Mouse (Mus musculus): ENCODE data around the gene Dlx1. TPM values are rescaled to one million over a fixed set of nuclear protein-coding genes. Genes with fewer than 3 reads are reported as not detected.

The Dlx1 gene
- polyA plus RNA-seq, 1 experiment from 2014 or later = 207 TPM

DNA sequence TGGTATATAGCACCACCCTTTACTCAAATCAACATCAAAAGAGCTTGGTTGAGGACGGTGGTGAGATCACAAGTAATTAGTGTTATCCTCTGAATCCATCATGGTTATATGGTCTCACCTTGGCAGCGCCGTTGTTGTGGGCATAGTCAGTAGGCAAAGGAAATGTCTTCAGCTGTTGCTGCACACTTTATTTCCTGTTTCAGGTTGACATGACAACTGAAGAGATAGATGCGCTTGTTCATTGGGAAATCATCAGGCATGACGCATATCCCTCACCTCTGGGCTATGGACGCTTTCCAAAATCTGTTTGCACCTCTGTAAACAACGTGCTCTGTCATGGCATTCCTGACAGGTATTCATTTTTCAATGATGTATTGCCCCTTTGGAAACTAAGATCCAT lies 16.7 kb upstream of the Dlx1 start:
- no peak overlapping the region for H3K4me2 ChIP-seq
- H3K4me3 ChIP-seq (replicated peaks) = no peak overlapping the region
- H3K27ac ChIP-seq = 0 out of 2 replicates have a peak overlapping the region, but pooled peaks have one; percentile 26
- ATAC-seq (ENCODE audit: low FRiP score) = no peak
- 90% methylated on average over 7 of the region's 7 CpGs for WGBS
- H3K9ac ChIP-seq = no peak overlapping the region
- no peaks in the 10 kb centered on the region for H3K9me3 ChIP-seq
- H3K36me3 ChIP-seq (replicated peaks) = no peaks in the 10 kb centered on the region
- no peaks in the 10 kb centered on the region for H3K27me3 ChIP-seq
- peaks cover 8% of the 10 kb centered on the region for H3K4me1 ChIP-seq

DNA sequence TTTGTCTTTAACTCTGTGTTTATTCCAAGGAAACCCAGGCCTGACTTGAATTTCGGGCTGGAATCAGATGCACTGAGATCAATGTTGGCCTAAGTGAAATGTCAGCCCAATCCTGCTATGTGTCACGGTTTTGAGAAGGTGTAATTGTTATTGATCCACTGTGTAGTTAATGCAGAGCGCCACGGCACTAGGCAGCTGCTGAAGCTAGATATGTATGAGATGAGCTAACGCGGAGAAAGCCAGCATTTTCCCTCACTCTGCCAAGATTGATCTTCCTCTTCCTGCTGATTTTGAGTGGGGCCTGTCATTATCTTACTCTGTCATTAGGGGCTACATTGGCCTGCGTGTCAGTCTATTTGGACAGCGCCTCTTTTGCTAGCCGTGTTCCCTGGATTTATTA lies 15.6 kb upstream of the Dlx1 start:
- Histone ChIP-seq H3K27ac (peak overlapping the region; percentile 51), H3K4me1 (peaks cover 14% of the 10 kb centered on the region), H3K4me3 (replicated peaks) (no peak overlapping the region), H3K9ac (no peak overlapping the region), H3K27me3 (no peaks in the 10 kb centered on the region), H3K9me3 (no peaks in the 10 kb centered on the region), H3K36me3 (replicated peaks) (no peaks in the 10 kb centered on the region), H3K4me2 (no peak overlapping the region)
- WGBS = 67% methylated on average over 9 of the region's 9 CpGs
- peak; percentile 67 for ATAC-seq (ENCODE audit: low FRiP score)

DNA sequence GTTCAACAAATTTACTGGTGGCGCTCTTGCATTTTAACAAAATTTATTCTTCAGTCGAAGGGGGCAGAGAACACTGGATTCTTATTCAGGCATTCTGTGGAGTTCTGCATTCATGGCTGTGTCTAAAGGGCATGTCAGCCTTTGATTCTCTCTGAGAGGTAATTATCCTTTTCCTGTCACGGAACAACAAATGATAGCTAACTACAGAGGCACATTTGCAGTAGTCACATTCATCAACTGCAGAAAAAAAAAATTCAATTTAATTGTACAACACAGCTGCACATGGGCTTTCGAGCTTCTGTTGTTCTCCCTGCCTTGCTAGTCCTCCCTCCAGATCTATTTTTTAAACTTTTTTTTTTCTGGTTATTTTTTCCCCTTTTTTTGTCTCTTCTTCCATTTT lies 10.9 kb upstream of the Dlx1 start:
- H3K36me3 ChIP-seq (replicated peaks) = no peaks in the 10 kb centered on the region
- H3K9me3 ChIP-seq = no peaks in the 10 kb centered on the region
- H3K4me3 ChIP-seq (replicated peaks) = no peak overlapping the region
- peaks cover 20% of the 10 kb centered on the region for H3K27me3 ChIP-seq
- peak overlapping the region; percentile 83 for H3K27ac ChIP-seq
- WGBS = 5% methylated on average over 4 of the region's 4 CpGs
- H3K9ac ChIP-seq = no peak overlapping the region
- ATAC-seq (ENCODE audit: low FRiP score) = peak; percentile 76
- H3K4me2 ChIP-seq = peak overlapping the region; percentile 3; the same call in 1 of the 2 replicates
- peaks cover 25% of the 10 kb centered on the region for H3K4me1 ChIP-seq

DNA sequence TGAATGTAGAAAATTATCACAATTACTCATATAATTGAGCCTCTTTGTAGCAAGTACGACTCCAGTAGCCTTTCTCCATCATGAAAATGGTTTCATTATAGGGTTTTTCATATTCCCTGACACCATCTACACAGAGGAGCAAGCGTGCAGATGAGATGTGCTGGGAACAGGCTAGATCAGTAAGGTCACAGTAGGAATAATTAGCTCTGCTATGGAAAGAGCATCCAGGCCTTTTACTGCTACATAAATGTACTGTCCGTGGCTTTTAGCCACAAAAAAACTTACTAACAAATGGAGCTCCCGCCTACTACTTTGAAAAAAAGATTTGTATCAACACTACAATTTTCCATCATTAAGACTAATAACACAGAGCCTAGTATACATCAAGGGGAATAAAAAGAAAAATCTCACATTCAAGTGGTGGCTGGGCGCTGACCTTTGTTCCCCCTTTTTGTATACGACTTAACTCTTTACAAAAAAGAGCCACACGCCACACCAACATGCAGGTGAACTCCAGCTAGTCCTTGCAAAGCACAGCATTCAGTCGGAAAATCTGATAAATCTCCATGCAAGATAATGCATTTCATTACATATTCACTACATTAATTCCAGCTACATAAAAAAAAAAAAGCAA lies 10.3 kb upstream of the Dlx1 start:
- peak overlapping the region; percentile 83 for H3K27ac ChIP-seq
- no peaks in the 10 kb centered on the region for H3K9me3 ChIP-seq
- peaks cover 25% of the 10 kb centered on the region for H3K4me1 ChIP-seq
- WGBS = 12% methylated on average over 8 of the region's 8 CpGs
- no peaks in the 10 kb centered on the region for H3K36me3 ChIP-seq (replicated peaks)
- H3K4me3 ChIP-seq (replicated peaks) = no peak overlapping the region
- ATAC-seq (ENCODE audit: low FRiP score) = peak; percentile 87
- no peak overlapping the region for H3K9ac ChIP-seq
- peak overlapping the region; percentile 19; the same call in 1 of the 2 replicates for H3K4me2 ChIP-seq
- H3K27me3 ChIP-seq = peaks cover 22% of the 10 kb centered on the region

DNA sequence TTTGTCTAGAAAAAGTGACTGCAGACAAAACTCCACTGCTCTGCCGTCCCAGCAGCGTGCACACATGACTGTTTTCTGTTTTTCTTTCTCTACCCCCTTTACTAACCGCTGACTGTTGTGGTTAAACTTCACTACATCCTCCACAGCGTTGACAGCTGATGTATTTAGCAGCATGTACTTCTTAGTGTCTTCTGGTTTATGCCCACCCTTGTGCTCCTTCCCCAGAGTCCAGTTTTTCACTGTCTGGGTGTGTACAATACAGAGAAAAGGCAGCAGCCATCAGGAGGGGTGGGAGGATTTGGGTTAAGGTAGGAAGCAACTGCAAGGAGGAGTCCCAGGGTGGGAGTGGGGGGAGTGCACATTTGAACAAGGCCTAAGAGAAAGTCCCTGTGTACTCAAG lies 5.0 kb upstream of the Dlx1 start:
- no peak overlapping the region for H3K9ac ChIP-seq
- peaks cover 71% of the 10 kb centered on the region for H3K27me3 ChIP-seq
- H3K4me3 ChIP-seq (replicated peaks) = no peak overlapping the region
- no peak for ATAC-seq (ENCODE audit: low FRiP score)
- no peak overlapping the region for H3K4me2 ChIP-seq
- no peak overlapping the region for H3K27ac ChIP-seq
- no peaks in the 10 kb centered on the region for H3K36me3 ChIP-seq (replicated peaks)
- H3K9me3 ChIP-seq = no peaks in the 10 kb centered on the region
- H3K4me1 ChIP-seq = peaks cover 12% of the 10 kb centered on the region
- WGBS = 73% methylated on average over 4 of the region's 4 CpGs

DNA sequence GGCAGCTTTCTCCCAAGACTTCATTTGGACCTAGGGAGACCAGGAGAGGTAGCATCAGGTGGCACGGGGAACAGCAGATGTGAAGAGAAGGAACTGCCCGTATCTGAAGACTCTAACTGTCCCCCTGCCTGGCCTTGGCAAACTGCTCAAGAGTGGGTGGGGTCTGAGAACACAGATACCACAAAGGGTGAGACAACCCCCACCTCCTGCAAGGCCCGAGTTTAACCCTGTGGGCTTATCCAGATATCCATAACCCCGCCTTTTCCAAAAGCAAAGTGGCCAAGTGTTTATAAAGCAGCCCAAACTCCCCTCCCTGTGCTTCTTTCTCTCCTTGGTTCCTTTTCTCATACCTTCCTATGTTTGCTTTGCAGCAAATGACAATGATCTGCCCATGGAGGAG lies 4.5 kb upstream of the Dlx1 start:
- Histone ChIP-seq H3K4me2 (peak overlapping the region; percentile 25), H3K4me1 (peaks cover 11% of the 10 kb centered on the region), H3K4me3 (replicated peaks) (no peak overlapping the region), H3K9me3 (no peaks in the 10 kb centered on the region), H3K27me3 (peaks cover 75% of the 10 kb centered on the region), H3K36me3 (replicated peaks) (no peaks in the 10 kb centered on the region), H3K9ac (no peak overlapping the region), H3K27ac (no peak overlapping the region)
- 47% methylated on average over 4 of the region's 4 CpGs for WGBS
- ATAC-seq (ENCODE audit: low FRiP score) = no peak

DNA sequence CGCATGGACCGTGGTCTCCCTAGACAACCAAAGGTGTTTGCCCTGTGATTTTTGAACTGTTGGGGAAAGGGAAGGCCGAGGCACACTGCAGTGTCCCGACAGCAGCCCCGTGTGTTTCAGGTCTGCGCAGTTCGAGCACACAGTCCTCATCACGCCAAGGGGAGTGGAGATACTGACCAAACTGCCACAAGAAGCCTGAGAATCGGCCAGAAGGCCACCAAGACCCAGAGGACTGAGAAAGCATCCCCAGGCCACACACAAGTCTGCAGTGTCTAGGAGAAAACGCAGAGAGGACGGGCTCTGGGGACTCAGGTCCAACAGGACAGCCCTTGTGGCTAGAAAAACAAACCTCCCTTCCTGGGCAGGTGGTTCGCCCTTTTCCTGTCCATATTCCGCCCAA lies 3.1 kb upstream of the Dlx1 start:
- H3K4me1 ChIP-seq = peaks cover 18% of the 10 kb centered on the region
- ATAC-seq (ENCODE audit: low FRiP score) = no peak
- H3K27me3 ChIP-seq = peaks cover 87% of the 10 kb centered on the region
- no peaks in the 10 kb centered on the region for H3K9me3 ChIP-seq
- H3K4me3 ChIP-seq (replicated peaks) = peak overlapping the region; percentile 49
- H3K9ac ChIP-seq = peak overlapping the region; percentile 38; the same call in 1 of the 2 replicates
- no peaks in the 10 kb centered on the region for H3K36me3 ChIP-seq (replicated peaks)
- peak overlapping the region; percentile 65; the same call in 1 of the 2 replicates for H3K27ac ChIP-seq
- WGBS = 18% methylated on average over 13 of the region's 13 CpGs
- H3K4me2 ChIP-seq = peak overlapping the region; percentile 61

DNA sequence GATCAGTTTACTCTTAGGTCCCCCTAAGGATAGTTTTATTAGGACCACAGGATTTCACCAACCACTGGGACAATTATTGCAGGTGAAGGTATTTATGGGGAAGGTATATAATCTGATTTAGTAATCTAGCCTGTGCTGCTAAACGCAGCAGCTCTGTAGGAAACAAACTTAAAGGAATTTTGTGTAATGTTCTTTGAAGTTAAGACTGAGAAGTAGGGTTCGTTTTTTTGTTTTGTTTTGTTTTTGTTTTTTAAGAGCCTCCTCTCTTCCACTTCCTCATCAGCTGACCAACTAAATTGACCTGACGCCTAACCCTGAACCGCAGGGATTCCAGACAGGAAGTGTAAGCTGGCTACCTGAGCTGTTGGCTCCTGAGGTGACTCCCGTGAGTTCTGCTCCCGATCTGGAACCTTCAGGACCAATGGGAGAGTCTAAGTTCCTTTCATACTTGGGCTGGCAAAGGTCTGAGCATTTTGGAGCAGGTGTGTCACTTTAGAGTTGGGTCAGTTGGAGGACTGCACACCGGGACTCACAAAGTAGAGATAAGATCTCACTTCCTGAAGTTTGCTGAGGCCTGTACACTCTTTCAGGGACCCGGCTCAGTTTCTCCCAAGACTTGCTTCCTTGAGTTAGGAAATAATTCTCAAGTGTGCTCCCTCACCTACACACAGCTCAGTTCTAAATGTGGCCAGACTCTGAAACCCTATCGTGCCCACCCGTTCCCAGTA lies 1.2 kb upstream of the Dlx1 start:
- Histone ChIP-seq H3K27ac (peak overlapping the region; percentile 92), H3K4me2 (peak overlapping the region; percentile 61), H3K9ac (peak overlapping the region; percentile 30), H3K36me3 (replicated peaks) (no peaks in the 10 kb centered on the region), H3K27me3 (peaks cover 89% of the 10 kb centered on the region), H3K9me3 (no peaks in the 10 kb centered on the region), H3K4me3 (replicated peaks) (peak overlapping the region; percentile 49), H3K4me1 (peaks cover 29% of the 10 kb centered on the region)
- no peak for ATAC-seq (ENCODE audit: low FRiP score)
- 6% methylated on average over 10 of the region's 10 CpGs for WGBS

DNA sequence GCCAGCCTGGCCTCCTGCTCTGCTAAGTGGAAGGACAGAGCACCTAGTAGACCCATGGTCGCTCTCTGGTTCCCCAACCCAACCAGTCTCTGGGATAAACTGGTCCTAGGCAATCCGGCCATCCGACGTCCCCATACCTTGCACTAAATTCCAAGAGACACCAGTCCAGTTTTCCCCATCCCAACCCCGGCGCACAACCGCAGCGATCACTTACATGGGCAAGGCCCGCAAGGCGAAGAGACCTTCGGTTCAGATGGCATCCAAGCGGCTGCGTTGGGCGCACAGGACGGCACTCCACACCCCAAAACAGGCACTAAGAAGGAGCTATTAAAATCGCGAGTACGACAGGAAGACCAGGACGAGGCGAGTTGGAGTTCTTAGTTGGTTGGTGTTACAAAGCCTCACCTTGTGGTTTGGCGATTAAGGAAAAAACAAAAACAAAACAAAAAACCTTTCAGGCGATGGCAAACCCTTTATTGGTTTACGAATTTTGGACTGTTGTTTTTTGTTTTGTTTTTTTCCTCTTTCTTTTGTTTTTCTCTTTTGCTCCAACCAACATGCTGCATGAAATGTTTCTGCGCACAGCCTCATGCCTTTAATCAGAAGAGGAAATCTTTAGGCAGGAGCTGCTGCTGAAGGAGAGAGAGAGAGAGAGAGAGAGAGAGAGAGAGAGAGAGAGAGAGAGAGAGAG lies 445 bp upstream of the Dlx1 start:
- Histone ChIP-seq H3K9me3 (no peaks in the 10 kb centered on the region), H3K36me3 (replicated peaks) (no peaks in the 10 kb centered on the region), H3K9ac (peak overlapping the region; percentile 30), H3K27ac (peak overlapping the region; percentile 92), H3K4me2 (peak overlapping the region; percentile 61), H3K4me3 (replicated peaks) (peak overlapping the region; percentile 49), H3K27me3 (peaks cover 95% of the 10 kb centered on the region), H3K4me1 (peaks cover 32% of the 10 kb centered on the region)
- WGBS = 2% methylated on average over 24 of the region's 24 CpGs
- ATAC-seq (ENCODE audit: low FRiP score) = no peak

DNA sequence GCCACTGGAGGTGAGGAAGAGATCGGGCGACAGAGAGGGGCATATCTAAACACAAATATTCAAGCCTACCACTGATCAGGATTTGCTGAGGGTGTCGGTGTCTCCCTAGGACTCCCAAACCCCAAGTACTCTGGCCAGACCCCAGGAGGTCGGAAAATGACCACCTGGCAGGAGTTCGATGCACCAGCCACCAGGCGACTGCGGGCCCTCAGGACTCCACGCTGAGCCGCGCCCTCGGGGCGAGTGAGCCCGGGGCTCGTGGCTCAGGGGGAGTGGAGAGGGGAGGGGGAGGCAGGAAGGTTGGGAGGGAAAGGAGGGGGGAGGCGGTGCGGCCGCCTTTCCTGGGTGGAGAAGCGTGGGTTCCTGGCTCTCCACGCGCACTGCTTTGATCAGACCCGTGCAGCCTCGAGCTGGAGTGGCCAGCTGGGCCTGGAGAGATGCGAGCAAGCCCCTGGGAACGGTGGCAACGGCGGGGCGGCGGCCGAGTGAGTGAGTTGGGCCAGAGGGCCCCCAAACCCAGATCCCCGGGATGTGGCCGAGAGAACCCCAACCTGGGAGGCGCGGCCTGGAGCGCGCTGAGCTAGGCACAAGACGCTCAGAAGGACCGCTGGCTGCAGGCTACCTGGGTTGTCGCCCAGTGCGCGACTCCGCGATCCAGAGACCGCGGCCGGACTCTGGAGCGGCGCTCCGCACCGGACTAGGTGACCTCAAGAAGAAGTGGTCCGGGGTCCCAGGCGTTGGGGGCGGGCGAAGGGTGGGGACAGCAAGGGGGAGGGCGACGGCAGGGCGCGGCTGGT lies 999 bp downstream of the Dlx1 start:
- peak; percentile 27 for ATAC-seq (ENCODE audit: low FRiP score)
- Histone ChIP-seq H3K27ac (peak overlapping the region; percentile 92), H3K9ac (peak overlapping the region; percentile 82), H3K4me2 (peak overlapping the region; percentile 61), H3K36me3 (replicated peaks) (no peaks in the 10 kb centered on the region), H3K4me3 (replicated peaks) (peak overlapping the region; percentile 49), H3K4me1 (peaks cover 28% of the 10 kb centered on the region), H3K9me3 (no peaks in the 10 kb centered on the region), H3K27me3 (peaks cover 95% of the 10 kb centered on the region)
- 1% methylated on average over 54 of the region's 57 CpGs for WGBS

DNA sequence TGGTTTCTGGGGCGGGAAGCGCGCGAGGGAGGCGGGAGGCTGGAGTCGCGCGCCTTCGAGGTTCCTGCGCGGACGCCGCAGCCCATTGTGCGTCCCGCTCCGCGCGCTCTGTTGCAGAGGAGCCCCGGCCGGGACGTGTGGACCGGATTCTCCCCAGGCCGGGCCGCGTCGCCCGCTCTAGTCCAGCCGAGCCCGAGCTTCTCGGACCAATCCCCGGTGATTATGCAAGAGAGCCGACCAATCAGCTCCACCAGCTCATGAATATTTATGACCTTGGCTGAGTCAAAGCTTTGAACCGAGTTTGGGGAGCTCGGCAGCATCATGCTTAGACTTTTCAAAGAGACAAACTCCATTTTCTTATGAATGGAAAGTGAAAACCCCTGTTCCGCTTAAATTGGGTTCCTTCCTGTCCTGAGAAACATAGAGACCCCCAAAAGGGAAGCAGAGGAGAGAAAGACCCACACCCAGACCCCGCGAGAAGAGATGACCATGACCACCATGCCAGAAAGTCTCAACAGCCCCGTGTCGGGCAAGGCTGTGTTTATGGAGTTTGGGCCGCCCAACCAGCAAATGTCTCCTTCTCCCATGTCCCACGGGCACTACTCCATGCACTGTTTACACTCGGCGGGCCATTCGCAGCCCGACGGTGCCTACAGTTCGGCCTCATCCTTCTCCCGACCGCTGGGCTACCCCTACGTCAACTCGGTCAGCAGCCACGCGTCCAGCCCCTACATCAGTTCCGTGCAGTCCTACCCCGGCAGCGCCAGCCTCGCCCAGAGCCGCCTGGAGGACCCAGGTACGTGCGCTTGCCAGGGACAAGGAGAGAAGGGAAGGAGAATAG lies 1.8 kb downstream of the Dlx1 start:
- ATAC-seq (ENCODE audit: low FRiP score) = peak; percentile 89
- Histone ChIP-seq H3K4me1 (peaks cover 28% of the 10 kb centered on the region), H3K27ac (peak overlapping the region; percentile 92), H3K36me3 (replicated peaks) (no peaks in the 10 kb centered on the region), H3K4me2 (peak overlapping the region; percentile 61), H3K4me3 (replicated peaks) (peak overlapping the region; percentile 49), H3K9ac (peak overlapping the region; percentile 82), H3K27me3 (peaks cover 97% of the 10 kb centered on the region), H3K9me3 (no peaks in the 10 kb centered on the region)
- 1% methylated on average over 58 of the region's 60 CpGs for WGBS

Measured in forebrain, embryonic 12.5 days (tissue).